Comparison of ENCODE assay signal across 26 mouse cellular contexts in genomic region chr2:154743915-154744314, GRCm38 (mm10). TPM values are rescaled to one million over a fixed set of nuclear protein-coding genes. Genes with fewer than 3 reads are reported as not detected.
"Had no signal": no experiment of that assay in that cellular context is flagged by ENCODE, and none has a peak within 500 bp of the region (broad histone marks: within the 10 kb centered on the region; RNA-seq: fewer than 3 reads in every experiment).

No protein-coding gene starts in this region.

- DNase-seq: lung, adult 18-20 months; lung, embryonic 14.5 days; lung, postnatal 10 days; lung, postnatal 4 days; midbrain, embryonic 14.5 days; right cerebral cortex, adult 18-20 months; right cerebral cortex, postnatal 25 days; right cerebral cortex, postnatal 4 days; spleen, adult 18-20 months; thymus, adult 18-20 months; thymus, postnatal 14 days; thymus, postnatal 36 days had no signal

- ATAC-seq: midbrain, embryonic 16.5 days had no signal

- H3K9me3 ChIP-seq: midbrain, embryonic 10.5 days; midbrain, embryonic 12.5 days; neural tube, embryonic 13.5 days; neural tube, embryonic 15.5 days had no signal

- H3K27ac ChIP-seq: midbrain, embryonic 10.5 days; midbrain, embryonic 12.5 days; neural tube, embryonic 13.5 days; neural tube, embryonic 15.5 days had no signal

- H3K9ac ChIP-seq: lung, embryonic 14.5 days; midbrain, embryonic 12.5 days; neural tube, embryonic 13.5 days; neural tube, embryonic 15.5 days had no signal

- H3K36me3 ChIP-seq: midbrain, embryonic 10.5 days; midbrain, embryonic 12.5 days; neural tube, embryonic 13.5 days; neural tube, embryonic 15.5 days had no signal

- H3K4me3 ChIP-seq: midbrain, embryonic 10.5 days; midbrain, embryonic 12.5 days; myocyte; neural tube, embryonic 13.5 days; neural tube, embryonic 15.5 days had no signal

- H3K4me2 ChIP-seq: lung, embryonic 14.5 days; midbrain, embryonic 12.5 days; neural tube, embryonic 13.5 days; neural tube, embryonic 15.5 days had no signal

- H3K27me3 ChIP-seq: midbrain, embryonic 12.5 days; neural tube, embryonic 13.5 days; neural tube, embryonic 15.5 days had no signal

RNA-seq across cellular contexts. Expression of gene Gm14214, which starts 25.9 kb away (rescaled TPM):
- total RNA-seq: megakaryocyte, adult 5-6 weeks; megakaryocyte-erythroid progenitor cell, adult 5-6 weeks had no signal
- polyA plus RNA-seq: lung, embryonic 14.5 days; lung, embryonic 16.5 days; midbrain, embryonic 10.5 days; midbrain, embryonic 12.5 days; midbrain, embryonic 14.5 days; midbrain, embryonic 16.5 days; myocyte; neural tube, embryonic 11.5 days; neural tube, embryonic 13.5 days; neural tube, embryonic 15.5 days; small intestine, adult 2 months; stomach, embryonic 14.5 days; stomach, embryonic 16.5 days; thymus, postnatal 0 days had no signal

RNA-seq across cellular contexts. Expression of gene a, which starts 47.3 kb away (rescaled TPM):
- total RNA-seq: megakaryocyte, adult 5-6 weeks; megakaryocyte-erythroid progenitor cell, adult 5-6 weeks had no signal
- polyA plus RNA-seq: lung, embryonic 14.5 days; lung, embryonic 16.5 days; myocyte; neural tube, embryonic 13.5 days; stomach, embryonic 14.5 days had no signal
